Mouse (Mus musculus) heart, embryonic 10.5 days (tissue): ENCODE measurements at regions not wholly inside any gene's neighbourhood (a gene's known extent, or its start where the extent isn't known, plus 50 kb on each side); places are given as distances from the start of the nearest gene placed in this dataset.

Experiments used
- DNase-seq: peaks from one replicate; pipeline ENCODE4 v3.0.0-alpha.2; 2017; ENCODE audit warnings: low spot score
- H3K27ac ChIP-seq: fragments of 300-500 bp; sonication (generic); 2 replicates; pipeline ENCODE4 v1.5.1; 2016; ENCODE audit warnings: mild to moderate bottlenecking
- H3K27me3 ChIP-seq: fragments of 300-500 bp; sonication (generic); 2 replicates; pipeline ENCODE4 v1.6.1; 2016; ENCODE audit warnings: mild to moderate bottlenecking; ENCODE audit not compliant: poor library complexity, insufficient read depth, severe bottlenecking
- H3K36me3 ChIP-seq: fragments of 300-500 bp; sonication (generic); 2 replicates; pipeline ENCODE4 v1.6.1; 2016; ENCODE audit warnings: mild to moderate bottlenecking, moderate library complexity
- H3K4me1 ChIP-seq: fragments of 300-500 bp; sonication (generic); 2 replicates; pipeline ENCODE4 v1.6.1; 2016; ENCODE audit warnings: mild to moderate bottlenecking
- H3K4me3 ChIP-seq: fragments of 300-500 bp; sonication (generic); 2 replicates; pipeline ENCODE4 v1.5.1; 2016; ENCODE audit warnings: mild to moderate bottlenecking, moderate library complexity
- H3K9me3 ChIP-seq: fragments of 300-500 bp; sonication (generic); 2 replicates; pipeline ENCODE4 v1.6.1; 2016; ENCODE audit warnings: mild to moderate bottlenecking, moderate library complexity
- WGBS: fragments of 180-500 bp; shearing (Covaris S2); methylation state at CpG from one replicate; pipeline ENCODE4 v1.1.7; 2016; 5-methylcytosine and 5-hydroxymethylcytosine counted together

- Histone ChIP-seq H3K4me3 (no peak overlapping the region), H3K27ac (no peak overlapping the region), H3K27me3 (no peaks in the 10 kb centered on the region), H3K36me3 (no peaks in the 10 kb centered on the region), H3K9me3 (no peaks in the 10 kb centered on the region), H3K4me1 (no peaks in the 10 kb centered on the region)
- 88% methylated on average over 2 of the region's 2 CpGs for WGBS
- no peak for DNase-seq
Observed at GRCm38 (mm10) chr5:146657228-146657627, 72.2 kb upstream of the Gpr12 start.

- DNase-seq, result no peak
- Histone ChIP-seq H3K9me3 (no peaks in the 10 kb centered on the region), H3K27ac (0 out of 2 replicates have a peak overlapping the region, but pooled peaks have one; percentile 44), H3K4me1 (no peaks in the 10 kb centered on the region), H3K4me3 (no peak overlapping the region), H3K36me3 (no peaks in the 10 kb centered on the region), H3K27me3 (no peaks in the 10 kb centered on the region)
- 67% methylated on average over 7 of the region's 7 CpGs for WGBS
Observed at GRCm38 (mm10) chr5:146655394-146655793, 70.4 kb upstream of the Gpr12 start.

- H3K4me1 ChIP-seq, result no peaks in the 10 kb centered on the region
- H3K4me3 ChIP-seq, result no peak overlapping the region
- H3K27ac ChIP-seq, result no peak overlapping the region
- H3K9me3 ChIP-seq, result no peaks in the 10 kb centered on the region
- 81% methylated on average over 19 of the region's 19 CpGs for WGBS
- H3K27me3 ChIP-seq, result no peaks in the 10 kb centered on the region
- DNase-seq, result no peak
- no peaks in the 10 kb centered on the region for H3K36me3 ChIP-seq
Observed at GRCm38 (mm10) chr5:146653686-146654450, 68.8 kb upstream of the Gpr12 start.

GRCm38 (mm10) chr5:146652874-146653273, 67.8 kb upstream of the Gpr12 start:
- H3K4me3 ChIP-seq, result no peak overlapping the region
- no peak for DNase-seq
- H3K4me1 ChIP-seq, result no peaks in the 10 kb centered on the region
- H3K36me3 ChIP-seq, result no peaks in the 10 kb centered on the region
- WGBS, result 48% methylated on average over 5 of the region's 5 CpGs
- no peaks in the 10 kb centered on the region for H3K9me3 ChIP-seq
- no peak overlapping the region for H3K27ac ChIP-seq
- no peaks in the 10 kb centered on the region for H3K27me3 ChIP-seq

GRCm38 (mm10) chr5:146648519-146649060, 63.6 kb upstream of the Gpr12 start:
- Histone ChIP-seq H3K4me1 (no peaks in the 10 kb centered on the region), H3K27ac (no peak overlapping the region), H3K36me3 (no peaks in the 10 kb centered on the region), H3K9me3 (no peaks in the 10 kb centered on the region), H3K4me3 (no peak overlapping the region), H3K27me3 (no peaks in the 10 kb centered on the region)
- WGBS, result 74% methylated on average over 4 of the region's 4 CpGs
- no peak for DNase-seq

- Histone ChIP-seq H3K4me1 (no peaks in the 10 kb centered on the region), H3K4me3 (no peak overlapping the region), H3K27me3 (no peaks in the 10 kb centered on the region), H3K9me3 (no peaks in the 10 kb centered on the region), H3K27ac (no peak overlapping the region), H3K36me3 (no peaks in the 10 kb centered on the region)
- DNase-seq, result no peak
- 61% methylated on average over 11 of the region's 11 CpGs for WGBS
Observed at GRCm38 (mm10) chr5:146647628-146648380, 62.8 kb upstream of the Gpr12 start.

- no peak overlapping the region for H3K4me3 ChIP-seq
- H3K27me3 ChIP-seq, result no peaks in the 10 kb centered on the region
- H3K4me1 ChIP-seq, result no peaks in the 10 kb centered on the region
- no peaks in the 10 kb centered on the region for H3K9me3 ChIP-seq
- no peaks in the 10 kb centered on the region for H3K36me3 ChIP-seq
- 4% methylated on average over 4 of the region's 4 CpGs for WGBS
- no peak overlapping the region for H3K27ac ChIP-seq
- peak; percentile 82 for DNase-seq
Observed at GRCm38 (mm10) chr5:146644499-146644898, 59.5 kb upstream of the Gpr12 start.

GRCm38 (mm10) chr5:146641931-146642330, 56.9 kb upstream of the Gpr12 start:
- WGBS, result 80% methylated on average over 6 of the region's 6 CpGs

GRCm38 (mm10) chr5:146636859-146637258, 51.8 kb upstream of the Gpr12 start:
- Histone ChIP-seq H3K27me3 (no peaks in the 10 kb centered on the region), H3K36me3 (no peaks in the 10 kb centered on the region), H3K4me1 (no peaks in the 10 kb centered on the region), H3K4me3 (no peak overlapping the region), H3K9me3 (peaks cover 2% of the 10 kb centered on the region; the same call in 1 of the 2 replicates), H3K27ac (no peak overlapping the region)
- WGBS, result 78% methylated on average over 6 of the region's 6 CpGs
- DNase-seq, result no peak

More at GRCm38 (mm10) chr5:146641931-146642330, 56.9 kb upstream of the Gpr12 start:
- no peak overlapping the region for H3K27ac ChIP-seq
- H3K4me3 ChIP-seq, result no peak overlapping the region
- no peaks in the 10 kb centered on the region for H3K36me3 ChIP-seq
- no peak for DNase-seq
- H3K27me3 ChIP-seq, result no peaks in the 10 kb centered on the region
- peaks cover 2% of the 10 kb centered on the region; the same call in 1 of the 2 replicates for H3K9me3 ChIP-seq
- no peaks in the 10 kb centered on the region for H3K4me1 ChIP-seq
